ENCODE assay signal across 8 mouse cellular contexts in the genomic region with DNA sequence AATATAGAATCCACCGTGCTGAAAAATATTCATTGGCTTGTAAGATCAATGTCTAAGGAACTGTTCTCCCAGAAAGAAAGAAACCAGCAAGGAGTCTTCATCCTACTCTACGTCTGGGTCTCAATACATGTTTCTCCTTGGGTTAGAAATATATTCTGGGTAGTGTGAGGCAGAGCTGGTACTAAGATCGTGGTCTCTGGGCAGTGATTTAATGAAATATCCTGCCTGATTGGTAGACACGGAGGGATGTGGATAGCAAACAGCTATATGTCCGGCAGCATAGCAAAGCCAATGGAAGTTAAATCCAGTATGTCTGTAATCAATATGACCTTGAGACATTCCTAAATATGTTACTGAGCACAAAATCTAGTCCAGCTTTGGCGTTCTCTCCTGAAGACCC. TPM values are rescaled to one million over a fixed set of nuclear protein-coding genes. Genes with fewer than 3 reads are reported as not detected.
DNase-seq lines count a peak whose midpoint lies in the region; ATAC-seq and TF ChIP-seq lines count a peak whose summit lies in the region.

No protein-coding gene starts in this region.

- WGBS in kidney, postnatal 0 days, result 43% methylated on average over 6 of the region's 6 CpGs
- WGBS in forebrain, embryonic 12.5 days, result 47% methylated on average over 6 of the region's 6 CpGs
- 17% methylated on average over 6 of the region's 6 CpGs for WGBS in hindbrain, postnatal 0 days
- 50% methylated on average over 6 of the region's 6 CpGs for WGBS in neural tube, embryonic 12.5 days

- TF ChIP-seq CTCF in kidney, postnatal 0 days (IDR thresholded peaks at IDR 0.05; ENCODE audit: low read depth), result no peak
- TF ChIP-seq CTCF in hindbrain, postnatal 0 days (IDR thresholded peaks at IDR 0.05; ENCODE audit: low read depth), result no peak

- no peaks in the 10 kb centered on the region for H3K9me3 ChIP-seq in kidney, postnatal 0 days (replicated peaks; ENCODE audit: low read length)
- no peaks in the 10 kb centered on the region for H3K9me3 ChIP-seq in forebrain, embryonic 12.5 days
- H3K9me3 ChIP-seq in hindbrain, postnatal 0 days (ENCODE audit: low read length), result no peaks in the 10 kb centered on the region
- no peaks in the 10 kb centered on the region for H3K9me3 ChIP-seq in neural tube, embryonic 12.5 days

- no peak for DNase-seq in kidney, postnatal 0 days (ENCODE audit: low spot score)
- no peak for DNase-seq in kidney, postnatal 36 days
- DNase-seq in hindbrain, postnatal 0 days (ENCODE audit: low spot score), result peak; percentile 17
- no peak for DNase-seq in left cerebral cortex, postnatal 4 days
- DNase-seq in right cerebral cortex, postnatal 14 days, result no peak
- no peak for DNase-seq in adipocyte (ENCODE audit: low spot score)

- no peaks in the 10 kb centered on the region for H3K4me1 ChIP-seq in kidney, postnatal 0 days (replicated peaks; ENCODE audit: insufficient read depth, low read length)
- H3K4me1 ChIP-seq in forebrain, embryonic 12.5 days, result peaks cover 7% of the 10 kb centered on the region; the same call in 1 of the 2 replicates
- H3K4me1 ChIP-seq in hindbrain, postnatal 0 days (ENCODE audit: insufficient read depth, low read length), result no peaks in the 10 kb centered on the region
- no peaks in the 10 kb centered on the region for H3K4me1 ChIP-seq in neural tube, embryonic 12.5 days

- no peak overlapping the region for H3K4me3 ChIP-seq in kidney, postnatal 0 days (replicated peaks; ENCODE audit: low read depth, low read length)
- peak overlapping the region; percentile 29 for H3K4me3 ChIP-seq in forebrain, embryonic 12.5 days (replicated peaks)
- peak overlapping the region; percentile 40 for H3K4me3 ChIP-seq in hindbrain, postnatal 0 days (ENCODE audit: low read length)
- peak overlapping the region; percentile 31; the same call in 1 of the 2 replicates for H3K4me3 ChIP-seq in neural tube, embryonic 12.5 days

- no peak overlapping the region for H3K9ac ChIP-seq in kidney, postnatal 0 days (ENCODE audit: low read depth, low read length)
- 0 out of 2 replicates have a peak overlapping the region, but pooled peaks have one; percentile 13 for H3K9ac ChIP-seq in forebrain, embryonic 12.5 days
- H3K9ac ChIP-seq in hindbrain, postnatal 0 days (replicated peaks; ENCODE audit: low read length), result peak overlapping the region; percentile 50
- H3K9ac ChIP-seq in neural tube, embryonic 12.5 days, result no peak overlapping the region

- intact Hi-C loops in left cerebral cortex, postnatal 4 days (cut with DNase I), result loop anchor here (5.0 kb wide), 1 partner anchor 164 kb away; no protein-coding TSS in a partner anchor

- H3K36me3 ChIP-seq in kidney, postnatal 0 days (ENCODE audit: insufficient read depth, low read length), result no peaks in the 10 kb centered on the region
- H3K36me3 ChIP-seq in forebrain, embryonic 12.5 days (replicated peaks), result no peaks in the 10 kb centered on the region
- no peaks in the 10 kb centered on the region; the same call in 1 of the 2 replicates for H3K36me3 ChIP-seq in hindbrain, postnatal 0 days (ENCODE audit: insufficient read depth, low read length)
- no peaks in the 10 kb centered on the region for H3K36me3 ChIP-seq in neural tube, embryonic 12.5 days

- no peak overlapping the region for H3K27ac ChIP-seq in kidney, postnatal 0 days
- no peak overlapping the region for H3K27ac ChIP-seq in forebrain, embryonic 12.5 days
- peak overlapping the region; percentile 81 for H3K27ac ChIP-seq in hindbrain, postnatal 0 days
- no peak overlapping the region for H3K27ac ChIP-seq in neural tube, embryonic 12.5 days

- H3K4me2 ChIP-seq in kidney, postnatal 0 days (ENCODE audit: low read length), result peak overlapping the region; percentile 56
- peak overlapping the region; percentile 52 for H3K4me2 ChIP-seq in forebrain, embryonic 12.5 days
- peak overlapping the region; percentile 63 for H3K4me2 ChIP-seq in hindbrain, postnatal 0 days (ENCODE audit: low read depth, low read length)
- H3K4me2 ChIP-seq in neural tube, embryonic 12.5 days (replicated peaks), result peak overlapping the region; percentile 67

- no peaks in the 10 kb centered on the region for H3K27me3 ChIP-seq in kidney, postnatal 0 days (ENCODE audit: insufficient read depth, low read length)
- peaks cover 17% of the 10 kb centered on the region for H3K27me3 ChIP-seq in forebrain, embryonic 12.5 days
- no peaks in the 10 kb centered on the region for H3K27me3 ChIP-seq in hindbrain, postnatal 0 days (ENCODE audit: insufficient read depth, low read length)
- no peaks in the 10 kb centered on the region for H3K27me3 ChIP-seq in neural tube, embryonic 12.5 days (replicated peaks)

- ATAC-seq in kidney, postnatal 0 days (replicated peaks; ENCODE audit: low FRiP score, low read depth), result no peak
- peak; percentile 18; the same call in 1 of the 2 replicates for ATAC-seq in forebrain, embryonic 12.5 days (ENCODE audit: low FRiP score)
- peak; percentile 56 for ATAC-seq in hindbrain, postnatal 0 days
- ATAC-seq in neural tube, embryonic 12.5 days (ENCODE audit: low FRiP score, low read depth), result peak; percentile 42

RNA-seq across cellular contexts. Expression of a gene that starts 0.5 kb away (rescaled TPM):
- polyA plus RNA-seq in kidney, postnatal 0 days (2015; fragmentation: Nextera tagmentation; extraction: Ambion mirVana), result 2.7 and 2.8 TPM in 2 replicates
- 13.9 and 14.5 TPM in 2 replicates for polyA plus RNA-seq in forebrain, embryonic 12.5 days (2016; fragmentation: Nextera tagmentation; extraction: Ambion mirVana)
- 69.6 and 81.5 TPM in 2 replicates for total RNA-seq in hindbrain, postnatal 0 days (2014; rRNA removed)
- 99.5 and 100 TPM in 2 replicates for polyA plus RNA-seq in hindbrain, postnatal 0 days (2015; fragmentation: Nextera tagmentation; extraction: Ambion mirVana)
- 59.5 and 80.7 TPM in 2 replicates for polyA plus RNA-seq in neural tube, embryonic 12.5 days (2016; fragmentation: Nextera tagmentation; extraction: Ambion mirVana)
- 10 to 100 TPM; 88.6 to 95.3 TPM for total RNA-seq in left cerebral cortex, postnatal 4 days (2021)

Comparison
In these comparisons a context has a peak if more than half of its experiments do, and no peak if none do; other contexts are left out.
1. H3K9ac ChIP-seq: peak in forebrain, embryonic 12.5 days (single experiment) and hindbrain, postnatal 0 days (single experiment); none in kidney, postnatal 0 days (single experiment) and neural tube, embryonic 12.5 days (single experiment).
2. Peak in every context shown above with its lines, with median percentiles within 50 percentile points of each other: H3K4me2 ChIP-seq.